Mouse (Mus musculus): ENCODE results near the gene Chmp2b.
A peak's percentile ranks its signal among the peaks of the same experiment; 100 is the strongest.

Chmp2b gene

DNA sequence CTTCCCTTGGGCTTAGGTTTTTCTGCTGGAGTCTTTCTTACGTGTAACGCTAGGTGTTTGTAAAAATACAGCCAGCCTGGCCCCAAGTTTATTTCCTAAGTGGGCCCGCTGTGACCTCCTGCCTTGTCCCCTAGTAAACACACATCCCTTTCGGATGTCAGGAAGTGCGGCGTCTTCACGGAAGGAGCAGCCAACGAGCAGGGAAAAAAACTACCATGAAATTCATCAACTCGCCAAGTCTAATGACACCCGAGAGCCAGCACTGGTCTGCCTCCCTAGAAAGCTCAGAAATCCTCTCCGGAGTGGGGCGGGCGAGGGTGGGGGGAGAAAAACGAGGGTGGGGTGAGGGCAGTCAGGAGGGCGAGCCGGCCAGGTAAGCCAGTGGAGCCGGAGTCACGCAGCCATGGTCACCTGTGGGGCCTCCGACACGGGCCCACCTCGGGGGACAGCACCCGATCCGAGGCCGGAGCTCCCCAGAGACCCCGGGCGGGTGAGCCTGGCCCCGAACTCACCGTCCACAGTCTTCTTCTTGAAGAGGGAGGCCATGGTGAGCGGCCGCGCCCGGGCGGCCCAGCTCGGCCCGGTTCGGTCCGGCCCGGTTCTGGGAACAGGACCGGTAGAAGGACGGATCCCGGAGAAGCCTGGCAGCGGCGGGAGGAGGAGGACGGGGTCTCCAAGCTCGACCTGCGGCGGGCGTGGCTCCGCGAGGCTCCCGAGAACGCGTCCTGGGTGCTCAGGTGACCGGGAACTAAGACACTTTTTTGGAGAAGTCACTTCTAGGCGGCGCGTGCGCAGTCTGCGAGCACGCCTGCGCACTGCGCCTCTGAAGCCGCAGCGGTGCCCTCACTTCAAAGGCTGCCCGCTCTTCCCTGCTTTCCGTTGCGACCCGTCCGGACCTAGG, at the start of gene Chmp2b:
TSS of gene Chmp2b (minus strand) at position 764 of the 901 bp plus-strand sequence.
- DNase-seq (ENCODE audit: low spot score), result peak; percentile 83

GRCm38 (mm10) chr16:65611678-65612077, 49.2 kb upstream of the Chmp2b start:
- DNase-seq (ENCODE audit: low spot score), result no peak

DNA sequence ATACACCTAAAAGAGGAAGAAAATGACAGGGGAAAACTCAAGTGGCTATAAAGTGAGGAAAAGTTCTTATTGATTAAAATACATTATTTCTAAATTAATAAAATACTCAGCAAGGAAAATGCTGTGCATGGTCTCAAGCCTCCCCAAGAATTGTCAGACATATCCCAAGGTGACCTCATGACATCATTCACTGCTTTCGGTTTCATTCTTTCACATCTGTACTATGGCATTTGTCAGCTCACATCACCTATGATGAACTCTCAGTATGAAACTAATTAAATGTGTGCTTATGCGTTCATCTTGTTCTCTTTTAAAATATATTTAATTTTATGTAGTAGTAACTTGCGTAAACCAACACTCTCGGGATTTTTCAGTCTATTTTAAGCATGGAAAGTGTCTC, 38.3 kb upstream of the Chmp2b start:
- DNase-seq (ENCODE audit: low spot score), result no peak

GRCm38 (mm10) chr16:65586111-65586865, 23.8 kb upstream of the Chmp2b start:
- DNase-seq (ENCODE audit: low spot score), result no peak

DNA sequence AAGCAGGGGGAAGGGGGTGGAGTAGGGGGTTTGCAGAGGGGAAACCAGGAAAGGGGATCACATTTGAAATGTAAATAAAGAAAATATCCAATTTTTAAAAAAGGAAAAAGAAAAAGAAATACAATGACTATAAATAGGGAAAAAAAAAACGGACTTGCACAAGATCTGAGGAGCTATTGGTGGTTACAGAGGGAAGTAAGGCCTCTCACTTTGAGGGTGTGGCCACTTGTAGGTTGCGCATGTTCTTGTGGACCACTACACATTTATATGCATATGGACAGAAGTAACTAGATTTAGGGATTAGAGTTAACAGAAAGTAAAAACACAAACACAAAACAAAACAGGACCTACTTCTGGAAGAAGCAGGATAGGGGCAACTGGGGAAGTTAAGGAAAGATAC, 23.2 kb upstream of the Chmp2b start:
- DNase-seq (ENCODE audit: low spot score), result no peak

- DNase-seq (ENCODE audit: low spot score), result no peak
Observed at GRCm38 (mm10) chr16:65577298-65578029, 14.9 kb upstream of the Chmp2b start.

DNA sequence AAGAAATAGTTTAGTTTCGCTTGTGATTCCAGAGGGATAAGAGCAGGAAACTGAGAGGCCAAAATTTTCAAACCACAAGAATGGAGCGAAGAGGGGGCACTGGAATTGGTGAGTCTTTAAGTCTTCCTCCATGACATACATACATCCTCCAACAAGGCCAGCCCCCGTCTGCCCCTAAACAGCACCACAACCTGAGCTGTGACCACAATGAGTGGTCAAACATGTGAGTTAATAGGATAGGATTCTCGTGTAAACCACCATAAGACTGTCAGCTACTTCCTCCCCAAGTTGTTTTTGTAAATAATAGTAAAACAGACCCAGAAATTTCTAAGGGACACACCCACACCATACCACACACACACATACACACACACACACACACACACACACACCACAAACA, 6.3 kb upstream of the Chmp2b start:
- no peak for DNase-seq (ENCODE audit: low spot score)

DNA sequence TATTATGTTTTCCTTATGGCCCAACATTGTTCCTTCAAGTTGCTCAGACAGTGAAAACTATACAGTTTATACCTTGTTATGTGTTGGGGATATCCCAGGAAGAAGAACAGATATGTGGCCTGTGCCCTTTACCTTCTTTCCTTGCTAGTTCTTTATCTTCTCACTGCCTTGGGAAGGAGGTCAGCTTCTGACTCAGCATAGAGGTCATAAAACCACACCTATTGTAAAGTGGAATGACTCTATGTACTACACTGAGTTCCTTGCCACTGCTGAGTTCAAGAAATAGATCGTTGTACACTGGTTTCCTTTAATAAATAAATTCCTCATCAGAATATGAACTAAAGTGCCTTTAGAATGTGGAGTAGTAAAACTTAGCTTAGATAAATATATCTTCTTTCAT, 2.4 kb upstream of the Chmp2b start:
- DNase-seq (ENCODE audit: low spot score), result no peak

GRCm38 (mm10) chr16:65564306-65564705, 1.8 kb upstream of the Chmp2b start:
- DNase-seq (ENCODE audit: low spot score), result no peak

DNA sequence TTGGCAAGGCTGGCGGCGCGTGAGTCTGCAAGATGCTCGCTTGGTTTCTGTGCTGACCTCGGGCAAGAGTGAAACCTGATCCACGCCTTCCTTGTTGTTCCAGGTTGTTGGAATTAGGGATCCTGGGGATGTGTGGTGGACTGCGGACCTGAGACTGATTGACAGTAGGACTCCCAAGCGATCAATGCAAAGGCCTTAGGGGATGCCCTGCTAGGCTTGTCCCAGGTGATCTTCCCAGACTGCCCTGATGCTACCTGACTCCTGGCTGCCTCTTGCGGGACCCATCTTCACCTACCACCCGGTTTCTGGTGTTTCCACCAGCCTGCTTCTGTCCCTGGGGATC, 309 bp upstream of the Chmp2b start:
- no peak for DNase-seq (ENCODE audit: low spot score)

DNA sequence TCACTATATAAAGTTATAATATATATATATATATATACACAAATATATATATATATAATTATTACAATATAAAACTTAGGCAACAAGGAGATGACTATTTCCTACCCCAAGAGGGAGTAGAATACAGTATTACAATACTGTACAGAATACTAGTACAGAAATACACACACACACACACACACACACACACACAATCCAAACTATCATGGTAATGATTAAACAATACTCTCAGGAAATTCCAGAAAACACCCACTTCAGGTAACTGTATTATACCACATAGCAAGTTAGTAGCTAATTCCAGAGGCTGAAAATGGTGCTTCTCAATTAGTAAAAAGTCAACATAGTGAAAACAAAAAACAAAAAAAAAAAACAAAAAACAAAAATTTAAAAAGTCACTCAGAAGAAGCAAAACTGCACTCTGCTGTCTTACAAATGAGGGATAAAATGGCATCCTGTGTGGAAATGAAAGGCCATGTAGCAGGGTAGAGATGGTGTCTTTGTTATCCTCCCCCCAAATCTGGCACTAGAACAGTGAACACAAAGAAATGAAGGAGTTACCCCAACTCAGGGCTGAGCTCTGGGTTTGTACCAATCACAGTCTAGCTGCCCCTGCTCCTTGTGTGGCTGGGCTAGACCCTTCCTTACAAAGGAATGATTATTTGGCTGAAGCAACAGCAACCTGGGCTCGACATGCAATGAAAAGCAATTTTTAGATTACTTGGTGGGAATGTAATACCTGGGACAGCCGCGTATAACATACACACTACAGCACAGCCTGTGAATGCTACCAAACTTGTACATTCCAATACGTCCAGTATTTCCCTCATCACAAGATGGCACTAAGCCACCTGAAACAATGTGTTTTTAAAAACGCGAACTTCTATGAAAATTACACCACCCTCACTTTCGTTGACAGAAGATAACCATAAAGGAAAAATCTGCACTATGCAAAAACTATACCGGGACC, 1.2 kb downstream of the Chmp2b start:
- DNase-seq (ENCODE audit: low spot score), result no peak

- DNase-seq (ENCODE audit: low spot score), result peak; percentile 33
Observed at GRCm38 (mm10) chr16:65559591-65559990, 2.9 kb downstream of the Chmp2b start.

DNA sequence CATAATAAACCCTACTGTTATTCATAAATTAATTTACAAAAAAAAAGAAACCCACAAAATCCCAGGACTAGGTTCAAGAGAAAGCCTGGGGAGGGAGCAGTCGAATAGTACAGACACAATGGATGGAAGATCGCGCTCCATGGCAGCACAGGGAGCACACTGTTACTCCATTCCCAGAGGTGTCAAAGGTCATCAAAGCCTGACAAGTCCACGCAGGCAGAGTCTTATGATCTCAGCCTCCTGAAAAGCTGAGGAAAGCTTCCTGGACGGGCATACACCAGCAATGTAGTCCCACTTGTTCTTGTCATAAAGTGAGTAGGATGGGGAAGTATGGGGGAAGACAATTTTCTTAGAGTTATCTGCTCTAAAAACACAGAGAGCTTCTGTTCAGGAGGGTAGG, 5.2 kb downstream of the Chmp2b start:
- DNase-seq (ENCODE audit: low spot score), result no peak

DNA sequence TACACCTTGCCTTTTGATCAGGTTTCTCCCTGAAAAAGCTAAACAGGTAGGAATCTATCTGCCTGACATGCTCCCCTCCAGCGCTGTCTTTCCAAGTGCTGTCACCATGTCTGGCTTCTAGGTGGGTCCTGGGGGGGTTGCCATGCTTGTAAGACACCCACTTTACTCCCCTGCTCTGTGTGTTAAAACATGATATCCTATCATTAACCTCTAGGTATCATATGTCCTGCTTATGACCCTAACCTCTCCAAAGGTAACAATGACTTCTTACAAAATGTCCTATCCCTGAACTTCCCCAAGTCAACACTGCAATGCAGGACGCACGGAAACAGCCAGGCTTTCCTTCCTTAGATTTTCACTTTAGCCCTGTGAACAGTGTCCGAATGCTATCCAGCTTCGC, 8.3 kb downstream of the Chmp2b start:
- no peak for DNase-seq (ENCODE audit: low spot score)

GRCm38 (mm10) chr16:65550814-65551213, 11.7 kb downstream of the Chmp2b start:
- no peak for DNase-seq (ENCODE audit: low spot score)

DNA sequence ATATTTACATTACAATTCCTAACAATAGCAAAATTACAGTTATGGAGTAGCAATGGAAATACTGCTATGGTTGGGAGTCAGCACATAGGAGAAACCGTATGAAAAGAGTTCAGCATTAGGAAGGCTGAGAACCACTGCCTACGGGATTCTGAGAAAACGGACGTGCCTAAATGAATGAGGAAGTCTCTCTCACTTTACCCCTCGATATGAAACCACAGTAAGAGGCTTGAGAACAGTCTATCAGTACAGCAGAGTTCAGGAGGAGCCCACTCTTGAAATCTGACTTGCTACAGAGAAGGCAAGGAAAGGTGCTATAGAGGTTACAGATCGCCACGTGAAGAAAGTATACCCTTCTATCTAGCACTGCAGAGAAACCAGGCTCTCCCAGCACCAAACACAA, 13.6 kb downstream of the Chmp2b start:
- DNase-seq (ENCODE audit: low spot score), result no peak

- no peak for DNase-seq (ENCODE audit: low spot score)
Observed at GRCm38 (mm10) chr16:65543676-65544293, 18.7 kb downstream of the Chmp2b start.

- peak; percentile 36 for DNase-seq (ENCODE audit: low spot score)
Observed at GRCm38 (mm10) chr16:65533315-65533999, 29.1 kb downstream of the Chmp2b start.

DNA sequence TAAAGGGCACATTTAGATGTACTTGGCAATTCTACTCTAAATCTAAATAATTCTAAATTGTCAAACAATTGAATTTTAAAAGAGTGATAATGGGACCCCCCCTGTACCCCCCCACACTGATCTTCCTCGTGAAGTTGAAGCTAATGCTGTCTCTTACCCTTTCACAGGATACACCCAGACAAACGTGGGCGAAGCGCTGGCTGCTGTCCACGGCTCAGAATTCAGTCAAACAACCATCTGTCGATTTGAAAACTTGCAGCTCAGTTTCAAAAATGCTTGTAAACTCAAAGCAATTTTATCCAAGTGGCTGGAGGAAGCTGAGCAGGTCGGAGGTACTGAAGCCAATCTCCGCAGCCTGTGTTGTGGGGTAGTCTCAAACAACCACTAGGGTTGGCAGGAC, 30.9 kb downstream of the Chmp2b start:
- no peak for DNase-seq (ENCODE audit: low spot score)

- DNase-seq (ENCODE audit: low spot score), result no peak
Observed at GRCm38 (mm10) chr16:65529589-65529988, 32.9 kb downstream of the Chmp2b start.
